Comparison of ENCODE assay signal across 16 mouse cellular contexts in the genomic region with DNA sequence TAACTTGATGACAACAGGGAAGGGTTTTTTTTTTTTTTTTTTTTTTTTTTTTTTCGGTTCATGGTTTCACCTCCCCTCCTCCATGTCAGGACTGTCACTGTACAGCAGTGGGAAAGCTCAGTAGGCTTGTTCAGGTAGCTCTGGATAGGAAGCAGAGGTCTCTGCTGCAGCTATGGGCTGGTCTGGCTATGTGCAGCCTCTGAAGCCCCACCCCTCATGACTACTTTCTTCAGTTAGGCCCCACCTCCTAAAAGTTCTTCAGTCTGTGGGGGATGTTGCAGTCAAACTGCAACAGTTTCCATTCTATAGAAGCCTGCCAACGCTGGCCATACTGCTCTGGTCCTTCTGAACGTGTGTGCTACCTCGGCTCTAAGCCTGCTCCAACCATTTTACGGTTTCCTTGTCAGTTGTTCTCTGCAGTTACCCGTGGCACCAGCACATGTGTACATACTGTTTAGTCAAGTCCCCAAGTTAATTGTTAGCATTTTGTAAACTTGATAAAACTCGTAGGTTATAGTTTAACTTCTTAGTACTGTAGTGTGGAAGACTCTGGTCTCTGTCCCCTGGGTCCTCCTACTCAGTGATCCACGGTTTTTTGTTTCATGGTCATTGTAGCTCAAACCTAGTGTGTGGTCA. TPM values are rescaled to one million over a fixed set of nuclear protein-coding genes. Genes with fewer than 3 reads are reported as not detected.
DNase-seq lines count a peak whose midpoint lies in the region; ATAC-seq and TF ChIP-seq lines count a peak whose summit lies in the region.
"Had no signal": no experiment of that assay in that cellular context is flagged by ENCODE, and none has a peak within 500 bp of the region (broad histone marks: within the 10 kb centered on the region; RNA-seq: fewer than 3 reads in every experiment).

No protein-coding gene starts in this region.

- no peaks in the 10 kb centered on the region for H3K9me3 ChIP-seq in liver, embryonic 11.5 days (ENCODE audit: control insufficient read depth, low read length)
- no peaks in the 10 kb centered on the region for H3K9me3 ChIP-seq in forebrain, embryonic 11.5 days (ENCODE audit: control insufficient read depth, low read length)
- no peaks in the 10 kb centered on the region for H3K9me3 ChIP-seq in heart, embryonic 10.5 days
- H3K9me3 ChIP-seq: embryonic facial prominence, embryonic 15.5 days; heart, embryonic 15.5 days; limb, embryonic 15.5 days; megakaryocyte, embryonic 14.5 days had no signal

- WGBS in kidney, adult 2 months, result 34% methylated on average over 8 of the region's 8 CpGs
- 68% methylated on average over 8 of the region's 8 CpGs for WGBS in liver, embryonic 11.5 days
- WGBS in forebrain, embryonic 11.5 days, result 86% methylated on average over 8 of the region's 8 CpGs
- WGBS in heart, embryonic 10.5 days, result 78% methylated on average over 8 of the region's 8 CpGs

- H3K4me3 ChIP-seq in kidney, adult 2 months (ENCODE audit: insufficient read depth, low read depth, low read length), result no peak overlapping the region
- no peak overlapping the region for H3K4me3 ChIP-seq in liver, embryonic 11.5 days (ENCODE audit: low read depth, low read length)
- H3K4me3 ChIP-seq in forebrain, embryonic 11.5 days (ENCODE audit: low read depth, low read length), result no peak overlapping the region
- H3K4me3 ChIP-seq in heart, embryonic 10.5 days, result no peak overlapping the region
- H3K4me3 ChIP-seq: embryonic facial prominence, embryonic 15.5 days; heart, embryonic 15.5 days; limb, embryonic 15.5 days; megakaryocyte, embryonic 14.5 days had no signal

- peak; percentile 68 for ATAC-seq in liver, embryonic 11.5 days (replicated peaks; ENCODE audit: low FRiP score)
- ATAC-seq in forebrain, embryonic 11.5 days (replicated peaks; ENCODE audit: low FRiP score), result no peak
- ATAC-seq: forebrain, embryonic 16.5 days; hindbrain, postnatal 0 days had no signal

- no peaks in the 10 kb centered on the region for H3K36me3 ChIP-seq in kidney, adult 2 months (ENCODE audit: control insufficient read depth, insufficient read depth, low read length)
- peaks cover 2% of the 10 kb centered on the region; the same call in 1 of the 2 replicates for H3K36me3 ChIP-seq in liver, embryonic 11.5 days (ENCODE audit: control insufficient read depth, insufficient read depth, low read length)
- no peaks in the 10 kb centered on the region; the same call in 1 of the 2 replicates for H3K36me3 ChIP-seq in forebrain, embryonic 11.5 days (ENCODE audit: control insufficient read depth, insufficient read depth, low read length)
- peaks cover 17% of the 10 kb centered on the region; the same call in 1 of the 2 replicates for H3K36me3 ChIP-seq in heart, embryonic 10.5 days
- H3K36me3 ChIP-seq: heart, embryonic 15.5 days; limb, embryonic 15.5 days had no signal

- TF ChIP-seq POLR2A in kidney, adult 2 months (IDR thresholded peaks at IDR 0.05; ENCODE audit: low read depth, low read length), result no peak

- peak overlapping the region; percentile 3; the same call in 1 of the 2 replicates for H3K4me2 ChIP-seq in liver, embryonic 11.5 days
- H3K4me2 ChIP-seq in forebrain, embryonic 11.5 days (ENCODE audit: low read depth, low read length, severe bottlenecking), result no peak overlapping the region
- H3K4me2 ChIP-seq: embryonic facial prominence, embryonic 15.5 days; heart, embryonic 15.5 days; limb, embryonic 15.5 days had no signal

- no peak for TF ChIP-seq CTCF in kidney, adult 2 months (conservative IDR thresholded peaks at IDR 0.05; ENCODE audit: insufficient read depth, insufficient read length, low read depth, low read length)

- DNase-seq in thymus, postnatal 4 days, result peak; percentile 19
- no peak for DNase-seq in thymus, postnatal 25 days
- peak; percentile 74 for DNase-seq in kidney, adult 2 months
- no peak for DNase-seq in liver, embryonic 11.5 days (ENCODE audit: low spot score)
- peak; percentile 64 for DNase-seq in yolk sac, embryonic 10.5 days (ENCODE audit: low spot score)
- no peak for DNase-seq in forebrain, embryonic 11.5 days (ENCODE audit: low spot score)
- DNase-seq in ovary, postnatal 36 days (ENCODE audit: low spot score), result no peak
- no peak for DNase-seq in heart, embryonic 10.5 days (ENCODE audit: low spot score)
- DNase-seq: cerebellum, adult 11 months; gastrocnemius, postnatal 14 days had no signal

- no peaks in the 10 kb centered on the region for H3K27me3 ChIP-seq in kidney, adult 2 months (replicated peaks; ENCODE audit: control insufficient read depth, insufficient read depth, low read length)
- no peaks in the 10 kb centered on the region for H3K27me3 ChIP-seq in liver, embryonic 11.5 days (replicated peaks; ENCODE audit: control insufficient read depth, insufficient read depth, low read length)
- no peaks in the 10 kb centered on the region for H3K27me3 ChIP-seq in forebrain, embryonic 11.5 days (ENCODE audit: control insufficient read depth, insufficient read depth, low read length)
- H3K27me3 ChIP-seq in heart, embryonic 10.5 days (ENCODE audit: insufficient read depth, poor library complexity, severe bottlenecking), result no peaks in the 10 kb centered on the region
- H3K27me3 ChIP-seq: embryonic facial prominence, embryonic 15.5 days; heart, embryonic 15.5 days; limb, embryonic 15.5 days; megakaryocyte, embryonic 14.5 days had no signal

- no peak overlapping the region for H3K9ac ChIP-seq in liver, embryonic 11.5 days (ENCODE audit: low read depth, low read length)
- H3K9ac ChIP-seq in forebrain, embryonic 11.5 days (ENCODE audit: low read length), result no peak overlapping the region
- H3K9ac ChIP-seq: embryonic facial prominence, embryonic 15.5 days; heart, embryonic 15.5 days; limb, embryonic 15.5 days had no signal

- peak overlapping the region; percentile 58 for H3K27ac ChIP-seq in kidney, adult 2 months (ENCODE audit: insufficient read depth, low read depth, low read length)
- H3K27ac ChIP-seq in liver, embryonic 11.5 days (ENCODE audit: low read depth, low read length), result peak overlapping the region; percentile 39
- H3K27ac ChIP-seq in forebrain, embryonic 11.5 days (ENCODE audit: low read depth, low read length), result no peak overlapping the region
- no peak overlapping the region for H3K27ac ChIP-seq in heart, embryonic 10.5 days
- H3K27ac ChIP-seq: embryonic facial prominence, embryonic 15.5 days; heart, embryonic 15.5 days; hindbrain, postnatal 0 days; limb, embryonic 15.5 days had no signal

- peaks cover 13% of the 10 kb centered on the region for H3K4me1 ChIP-seq in kidney, adult 2 months (ENCODE audit: control insufficient read depth, insufficient read depth, low read length)
- peaks cover 33% of the 10 kb centered on the region for H3K4me1 ChIP-seq in liver, embryonic 11.5 days (replicated peaks; ENCODE audit: control insufficient read depth, insufficient read depth, low read length)
- H3K4me1 ChIP-seq in forebrain, embryonic 11.5 days (replicated peaks; ENCODE audit: control insufficient read depth, insufficient read depth, low read length), result peaks cover 4% of the 10 kb centered on the region; the same call in 1 of the 2 replicates
- peaks cover 23% of the 10 kb centered on the region for H3K4me1 ChIP-seq in heart, embryonic 10.5 days

RNA-seq across cellular contexts. Expression of a gene that starts 6.8 kb away (rescaled TPM):
- polyA plus RNA-seq in kidney, adult 2 months (2012; rRNA removed), result 39.5 and 50.8 TPM in 2 replicates
- polyA plus RNA-seq in liver, embryonic 11.5 days (2014; fragmentation: Nextera tagmentation; extraction: Ambion mirVana), result 16.4 TPM in 2 replicates
- 25.3 and 28.1 TPM in 2 replicates for polyA plus RNA-seq in forebrain, embryonic 11.5 days (2014; fragmentation: Nextera tagmentation; extraction: Ambion mirVana)
- polyA plus RNA-seq in heart, embryonic 10.5 days (2016; fragmentation: Nextera tagmentation; extraction: Ambion mirVana), result 12.1 and 19.4 TPM in 2 replicates

Comparison
In these comparisons a context has a peak if more than half of its experiments do, and no peak if none do; other contexts are left out.
1. DNase-seq: peak in thymus, postnatal 4 days (single experiment), kidney, adult 2 months (single experiment) and yolk sac, embryonic 10.5 days (single experiment); none in thymus, postnatal 25 days (single experiment), liver, embryonic 11.5 days (single experiment), forebrain, embryonic 11.5 days (single experiment), ovary, postnatal 36 days (single experiment) and heart, embryonic 10.5 days (single experiment).
2. H3K27ac ChIP-seq: peak in kidney, adult 2 months (single experiment) and liver, embryonic 11.5 days (single experiment); none in forebrain, embryonic 11.5 days (single experiment) and heart, embryonic 10.5 days (single experiment).